Mouse (Mus musculus) 416B (cell line): Measurements from ENCODE around the gene Arhgap23.
A peak's percentile ranks its signal among the peaks of the same experiment; 100 is the strongest.

Experiments
- DNase-seq: peaks from one replicate; pipeline ENCODE4 v3.0.0; 2011; ENCODE audit warnings: low read depth

The Arhgap23 gene

GRCm38 (mm10) chr11:97434704-97435454 lies 19.5 kb downstream of the Arhgap23 start:
- peak; percentile 99 for DNase-seq

- DNase-seq, result peak; percentile 99
Measured at GRCm38 (mm10) chr11:97435808-97436491, 20.6 kb downstream of the Arhgap23 start.

DNA sequence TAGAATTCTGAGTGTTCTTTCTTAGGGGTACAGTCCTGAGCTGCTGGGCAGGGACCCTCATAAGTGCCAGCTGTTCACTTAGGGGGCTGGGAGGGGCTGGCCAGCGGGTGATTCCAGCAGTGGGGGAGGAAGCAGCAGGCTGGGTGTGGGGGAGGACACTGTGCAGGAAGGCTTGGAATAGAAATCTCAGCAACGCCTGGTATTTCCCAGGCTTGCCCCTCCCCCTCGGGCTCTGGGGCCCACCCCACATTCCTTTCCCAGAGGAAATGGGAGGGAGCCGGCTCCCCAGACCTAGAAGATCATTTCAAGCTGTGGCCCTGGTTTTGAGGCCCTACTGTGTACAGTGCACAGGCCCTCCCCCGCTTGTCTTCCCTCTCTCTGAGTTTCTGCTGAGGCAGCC lies 22.4 kb downstream of the Arhgap23 start:
- DNase-seq, result no peak

DNA sequence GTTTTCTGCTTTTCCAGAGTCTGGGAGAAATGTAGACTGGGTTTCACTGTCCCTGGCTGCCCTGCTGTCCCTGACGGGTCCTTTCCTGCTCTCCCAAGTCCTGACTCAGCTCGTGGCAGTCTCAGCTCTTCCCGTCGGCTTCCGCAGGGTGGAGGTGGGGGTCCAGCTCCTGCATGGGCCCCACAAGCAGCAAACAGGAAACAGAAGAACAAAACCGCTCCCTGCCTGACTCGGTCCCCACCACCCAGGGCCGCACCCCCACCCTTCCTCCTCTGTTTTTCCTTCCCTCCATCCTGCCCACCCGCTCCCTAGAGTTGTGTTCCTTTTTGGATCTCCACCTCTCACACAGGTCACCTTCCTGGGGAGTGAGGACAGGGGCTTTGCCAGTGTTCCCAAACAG lies 23.5 kb downstream of the Arhgap23 start:
- DNase-seq, result peak; percentile 72

DNA sequence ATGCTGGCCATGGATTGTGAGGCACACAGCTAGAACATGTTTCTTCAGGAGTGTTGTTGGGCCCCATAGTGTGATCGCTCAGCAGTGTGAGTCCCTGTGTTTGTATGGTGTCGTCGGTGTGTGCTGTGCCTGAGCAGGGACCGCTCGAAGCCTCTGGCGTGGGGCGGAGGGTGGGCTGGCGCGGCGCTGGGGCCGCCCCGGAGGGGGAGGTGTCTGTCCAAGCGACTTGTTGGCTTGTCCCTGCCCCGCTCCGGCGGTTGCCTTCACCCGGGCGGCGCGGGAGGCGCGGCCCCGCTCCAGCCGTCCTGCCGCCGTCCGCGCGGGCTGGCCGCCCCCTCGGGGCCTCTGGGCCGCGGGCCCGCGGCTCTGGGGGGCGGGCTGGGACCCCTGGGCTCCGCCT lies 24.6 kb downstream of the Arhgap23 start:
- peak; percentile 83 for DNase-seq

- peak; percentile 27 for DNase-seq
Measured at GRCm38 (mm10) chr11:97440441-97440881, 25.1 kb downstream of the Arhgap23 start.

DNA sequence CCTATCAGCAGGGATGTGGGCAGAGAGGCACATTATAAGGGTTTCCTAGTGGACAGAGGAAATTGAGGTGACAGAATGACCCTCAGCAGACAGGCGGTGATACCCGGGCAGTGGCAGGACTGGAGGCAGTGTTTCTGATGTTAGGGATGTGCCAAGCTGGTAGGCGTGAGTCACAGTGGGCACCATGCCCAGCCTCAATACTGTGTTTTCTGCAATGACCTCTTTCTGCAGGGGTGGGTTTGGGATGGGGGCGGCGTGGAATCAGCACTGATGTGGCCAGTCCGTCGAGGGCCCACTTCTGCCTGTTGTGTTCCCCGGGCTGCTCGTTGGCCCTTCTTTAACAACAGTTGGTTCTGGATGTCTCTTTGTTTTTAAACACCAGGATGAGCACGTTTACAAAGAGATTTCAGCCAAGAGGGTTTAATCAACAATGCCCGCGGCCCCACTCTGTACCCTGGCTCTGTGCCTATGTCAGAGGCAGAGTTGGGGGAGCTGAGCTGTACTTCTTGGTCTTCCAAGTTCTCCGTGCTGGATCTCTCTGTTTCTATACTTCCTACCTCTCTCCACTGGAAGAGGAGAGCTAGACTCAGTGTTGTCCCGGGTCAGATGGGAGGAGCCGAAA lies 25.8 kb downstream of the Arhgap23 start:
- peak; percentile 83 for DNase-seq

DNA sequence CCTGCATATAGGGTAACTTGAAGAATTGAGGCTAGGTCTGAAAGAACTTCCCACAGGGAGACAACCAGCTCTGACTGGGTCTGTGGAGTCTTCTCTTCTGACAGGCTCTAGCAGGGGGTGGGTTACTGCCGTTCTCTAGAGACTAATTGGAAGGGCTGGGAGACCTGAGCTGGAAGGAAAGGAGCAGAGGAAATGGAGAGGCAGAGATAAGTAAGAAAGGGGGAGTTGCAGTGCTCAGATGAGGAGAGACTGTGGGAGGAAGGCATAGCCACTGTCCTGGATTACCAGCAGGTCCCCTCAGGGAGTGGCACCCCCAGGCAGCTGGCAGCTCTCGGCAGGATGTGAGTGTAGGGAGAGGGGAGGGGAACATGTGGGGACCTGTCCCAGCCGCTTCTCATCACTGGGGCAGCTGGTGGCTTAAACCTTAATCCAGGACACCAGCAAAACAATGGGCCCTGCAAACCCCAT lies 26.4 kb downstream of the Arhgap23 start:
- DNase-seq, result peak; percentile 76

DNA sequence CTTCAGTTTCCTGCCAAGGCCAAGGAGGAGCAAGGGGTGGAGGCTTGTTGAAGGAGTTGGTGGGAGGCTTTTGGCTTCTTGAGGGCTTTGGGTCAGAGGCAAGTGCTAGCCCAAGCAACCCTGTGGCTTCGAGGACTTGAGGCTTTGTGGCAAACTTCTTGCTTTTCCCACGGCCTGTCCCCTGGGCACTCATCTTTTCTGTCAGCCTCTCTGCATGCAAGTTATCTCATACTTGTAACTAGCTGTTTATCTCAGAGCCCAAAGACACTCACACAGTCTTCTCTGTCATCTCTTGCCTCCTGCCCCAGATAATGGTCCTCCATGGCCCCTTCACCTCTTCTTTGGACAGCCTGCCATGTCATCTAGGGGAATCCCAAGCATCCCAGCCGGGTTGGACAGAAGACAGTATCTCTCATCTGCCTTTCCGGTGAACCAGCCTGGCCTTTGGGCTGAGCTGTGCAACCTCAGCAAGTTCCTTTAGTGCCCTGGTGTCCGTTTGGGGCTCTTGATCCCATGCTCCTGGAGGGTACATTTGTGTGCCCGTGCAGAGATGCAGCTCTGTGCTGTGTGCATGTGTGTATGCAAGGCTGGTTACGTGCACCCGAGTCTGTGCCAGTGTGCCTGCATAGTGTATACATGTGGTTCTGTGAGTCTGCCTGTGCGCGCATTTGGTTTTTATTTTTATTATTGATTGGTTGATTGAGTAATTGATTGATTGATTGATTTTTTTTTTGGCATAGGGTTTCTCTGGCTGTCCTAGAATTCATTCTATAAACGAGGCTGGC lies 27.8 kb downstream of the Arhgap23 start:
- no peak for DNase-seq

- no peak for DNase-seq
Measured at GRCm38 (mm10) chr11:97445596-97445995, 30.3 kb downstream of the Arhgap23 start.

- no peak for DNase-seq
Measured at GRCm38 (mm10) chr11:97445999-97446511, 30.7 kb downstream of the Arhgap23 start.

DNA sequence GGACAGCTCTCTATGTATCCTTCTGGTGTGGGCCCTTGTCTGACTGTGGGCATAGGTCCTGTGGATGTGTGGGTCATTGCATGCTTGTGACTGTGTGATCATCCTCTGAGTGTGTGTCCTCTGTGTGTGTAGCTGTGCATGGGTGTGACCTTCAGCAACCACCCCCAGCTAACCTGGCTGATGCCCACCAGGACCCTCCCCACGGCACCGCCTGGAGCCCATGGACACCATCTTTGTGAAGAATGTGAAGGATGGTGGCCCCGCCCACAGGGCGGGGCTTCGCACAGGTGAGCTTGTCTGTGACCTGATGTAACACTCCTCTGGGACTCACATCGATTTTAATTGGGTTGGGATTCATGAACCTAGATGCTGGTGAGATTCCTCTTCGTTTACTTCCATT lies 32.6 kb downstream of the Arhgap23 start:
- DNase-seq, result no peak

DNA sequence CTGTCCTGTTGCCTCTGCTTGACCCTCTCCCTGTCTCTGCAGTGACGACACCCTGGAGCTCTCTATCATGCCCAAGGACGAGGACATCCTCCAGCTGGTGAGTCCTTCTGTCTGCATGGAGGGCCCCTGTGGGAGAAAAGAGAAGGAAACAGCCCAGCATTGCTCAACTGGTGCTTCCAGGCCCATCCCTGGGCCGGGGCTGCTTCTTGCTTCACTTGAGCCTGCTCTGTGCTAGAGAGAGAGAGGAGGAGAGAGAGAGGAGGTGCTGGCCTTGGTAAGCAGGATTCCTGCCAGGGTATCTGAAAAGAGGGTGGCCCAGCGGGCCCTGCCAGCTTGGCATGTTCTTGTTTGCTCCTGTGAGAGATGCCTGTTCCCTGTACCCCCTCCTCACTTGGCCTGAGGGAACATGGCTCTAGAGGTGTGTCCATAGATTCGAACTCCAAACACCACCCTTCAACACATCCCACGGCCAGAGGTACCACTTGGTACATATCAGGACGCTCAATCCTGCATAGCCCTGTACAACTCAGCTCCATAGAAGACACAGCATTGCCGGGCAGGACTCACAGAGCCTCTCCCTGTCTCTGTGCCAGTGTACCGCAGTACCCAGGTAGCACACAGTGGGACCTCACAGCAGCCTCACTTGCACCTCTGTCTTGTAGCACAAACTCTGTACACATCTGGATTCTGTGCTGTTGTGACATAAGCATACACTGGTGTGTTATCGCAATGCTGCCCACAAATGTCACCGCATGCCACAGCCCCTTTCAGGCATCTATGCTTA lies 33.5 kb downstream of the Arhgap23 start:
- peak; percentile 38 for DNase-seq

DNA sequence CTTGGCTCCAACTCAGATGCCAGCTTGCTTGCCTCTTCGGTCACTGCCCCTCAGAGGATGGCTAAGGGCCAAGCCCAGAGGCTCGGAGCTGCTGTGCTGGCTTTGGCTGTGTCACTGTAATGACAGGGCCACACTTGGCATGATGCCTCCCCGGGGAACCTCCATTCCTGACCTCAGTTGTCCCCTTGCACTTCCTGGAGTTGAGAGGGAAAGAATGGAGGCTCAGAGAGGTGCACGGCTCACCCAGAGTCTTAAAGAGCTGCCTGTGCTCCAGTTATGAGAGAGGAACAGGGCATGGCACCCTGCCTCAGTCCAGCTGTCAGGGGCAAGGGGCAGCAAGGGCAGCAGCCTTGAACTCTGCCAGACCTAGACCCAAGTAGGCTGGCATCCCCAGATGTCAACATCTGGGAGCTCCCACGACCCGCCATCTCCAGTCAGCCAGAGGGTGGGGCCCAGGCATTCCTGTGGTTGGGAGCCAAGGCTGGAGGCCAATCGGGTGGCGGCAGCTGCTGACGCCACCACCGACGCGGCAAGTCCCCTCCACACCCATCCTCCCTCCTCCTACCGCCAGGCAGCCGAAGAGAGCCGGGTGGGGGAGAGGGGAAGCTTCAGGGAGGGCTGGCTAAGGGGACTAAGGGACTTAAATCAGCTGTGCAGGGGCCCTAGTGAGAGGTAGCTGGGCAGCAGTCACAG lies 34.4 kb downstream of the Arhgap23 start:
- peak; percentile 28 for DNase-seq

- DNase-seq, result no peak
Measured at GRCm38 (mm10) chr11:97450305-97450922, 35.1 kb downstream of the Arhgap23 start.

GRCm38 (mm10) chr11:97451625-97452024 lies 36.3 kb downstream of the Arhgap23 start:
- no peak for DNase-seq

- no peak for DNase-seq
Measured at GRCm38 (mm10) chr11:97457120-97457519, 41.8 kb downstream of the Arhgap23 start.

- DNase-seq, result no peak
Measured at GRCm38 (mm10) chr11:97461307-97461820, 46.0 kb downstream of the Arhgap23 start.

- no peak for DNase-seq
Measured at GRCm38 (mm10) chr11:97462538-97462937, 47.2 kb downstream of the Arhgap23 start.

- no peak for DNase-seq
Measured at GRCm38 (mm10) chr11:97463166-97463565, 47.8 kb downstream of the Arhgap23 start.
